Mouse (Mus musculus) MEL (cell line): ENCODE results near the gene Prkch. TPM values are rescaled to one million over a fixed set of nuclear protein-coding genes. Genes with fewer than 3 reads are reported as not detected.

Experiments used
- DNase-seq: peaks from one replicate; pipeline ENCODE4 v3.0.0; 2011; ENCODE audit warnings: low read depth, low spot score
- H3K27ac ChIP-seq: 2 replicates; pipeline ENCODE4 v1.5.1; 2012; ENCODE audit warnings: low read depth, mild to moderate bottlenecking, control low read depth, low read length, moderate library complexity; ENCODE audit not compliant: control insufficient read depth
- H3K27me3 ChIP-seq, 2 experiments: fragments of 150-350 bp in 1 of 2; sonication (generic) in 1 of 2; 2 replicates each; pipeline ENCODE4 v1.6.1; 2012; ENCODE audit warnings: low read length in 2 of 2, mild to moderate bottlenecking in 2 of 2, improper control_type of control experiment in 1 of 2, moderate library complexity in 1 of 2; ENCODE audit not compliant: insufficient read depth in 2 of 2, control insufficient read depth in 1 of 2
- H3K36me3 ChIP-seq, 2 experiments: 2 replicates each; pipeline ENCODE4 v1.6.1; 2012 to 2014; ENCODE audit warnings: low read length in 2 of 2, improper control_type of control experiment in 1 of 2, inconsistent platforms in 1 of 2, mild to moderate bottlenecking in 1 of 2; ENCODE audit not compliant: insufficient read depth in 2 of 2, control insufficient read depth in 1 of 2
- H3K4me1 ChIP-seq, 2 experiments: fragments of 150-350 bp in 1 of 2; sonication (generic) in 1 of 2; 2 replicates each; pipeline ENCODE4 v1.6.1; 2012; ENCODE audit warnings: low read length in 2 of 2, improper control_type of control experiment in 1 of 2, mild to moderate bottlenecking in 1 of 2; ENCODE audit not compliant: insufficient read depth in 2 of 2, control insufficient read depth in 1 of 2
- H3K4me3 ChIP-seq, 2 experiments: fragments of 150-350 bp in 1 of 2; sonication (generic) in 1 of 2; 2 replicates each; pipeline ENCODE4 v1.5.1; 2012; ENCODE audit warnings: low read depth in 2 of 2, low read length in 2 of 2, mild to moderate bottlenecking in 2 of 2, moderate library complexity in 2 of 2, control low read depth in 1 of 2, improper control_type of control experiment in 1 of 2; ENCODE audit not compliant: control insufficient read depth in 1 of 2, insufficient read depth in 1 of 2
- H3K79me2 ChIP-seq: 2 replicates; pipeline ENCODE4 v1.6.1; 2012; ENCODE audit warnings: mild to moderate bottlenecking, low read length, moderate library complexity; ENCODE audit not compliant: control insufficient read depth, poor library complexity, insufficient read depth
- H3K9ac ChIP-seq: 2 replicates; pipeline ENCODE4 v1.6.1; 2012; ENCODE audit warnings: low read depth, mild to moderate bottlenecking, control low read depth, low read length, moderate library complexity; ENCODE audit not compliant: control insufficient read depth, poor library complexity, severe bottlenecking
- H3K9me3 ChIP-seq: fragments of 150-350 bp; sonication (generic); replicated peaks from 2 replicates; pipeline ENCODE4 v1.6.1; 2012; ENCODE audit warnings: mild to moderate bottlenecking, low read length, improper control_type of control experiment, moderate library complexity; ENCODE audit not compliant: insufficient read depth
- BHLHE40 ChIP-seq: IDR thresholded peaks from 2 replicates; pipeline ENCODE4 v1.6.1; 2012; ENCODE audit warnings: low read depth, mild to moderate bottlenecking, inconsistent platforms, low read length, improper control_type of control experiment, borderline replicate concordance
- CHD1 ChIP-seq: IDR thresholded peaks from 2 replicates; pipeline ENCODE4 v1.6.1; 2012; ENCODE audit warnings: low read depth, mild to moderate bottlenecking, inconsistent platforms, low read length, improper control_type of control experiment
- CTCF ChIP-seq, 3 experiments: IDR thresholded peaks in 2 of 3; conservative IDR thresholded peaks in 1 of 3; 2 replicates each; pipeline ENCODE4 v1.5.1; 2011 to 2012; ENCODE audit warnings: low read length in 3 of 3, low read depth in 2 of 3, mild to moderate bottlenecking in 2 of 3, improper control_type of control experiment in 1 of 3, inconsistent platforms in 1 of 3, mixed read lengths in 1 of 3, moderate library complexity in 1 of 3; ENCODE audit not compliant: control insufficient read depth in 1 of 3, insufficient read depth in 1 of 3, poor library complexity in 1 of 3, severe bottlenecking in 1 of 3
- E2F4 ChIP-seq: IDR thresholded peaks from 2 replicates; pipeline ENCODE4 v1.6.1; 2011; ENCODE audit warnings: low read depth, low read length, improper control_type of control experiment, borderline replicate concordance
- ELF1 ChIP-seq: IDR thresholded peaks from 2 replicates; pipeline ENCODE4 v1.6.1; 2014; ENCODE audit warnings: low read depth, mild to moderate bottlenecking, inconsistent platforms, low read length, improper control_type of control experiment, moderate library complexity
- EP300 ChIP-seq, 2 experiments: IDR thresholded peaks; 2 replicates each; pipeline ENCODE4 v1.6.1; 2011; ENCODE audit warnings: improper control_type of control experiment in 2 of 2, low read length in 2 of 2, low read depth in 1 of 2, mild to moderate bottlenecking in 1 of 2
- ETS1 ChIP-seq: IDR thresholded peaks from 2 replicates; pipeline ENCODE4 v1.6.1; 2012; ENCODE audit warnings: low read depth, mild to moderate bottlenecking, inconsistent platforms, low read length, improper control_type of control experiment, moderate library complexity
- GABPA ChIP-seq: IDR thresholded peaks from 2 replicates; pipeline ENCODE4 v1.6.1; 2012; ENCODE audit warnings: low read depth, mild to moderate bottlenecking, inconsistent platforms, low read length, improper control_type of control experiment, moderate library complexity
- KAT2A ChIP-seq: conservative IDR thresholded peaks from 2 replicates; pipeline ENCODE4 v1.6.1; 2012; ENCODE audit warnings: low read depth, low read length, improper control_type of control experiment, inconsistent platforms
- MAX ChIP-seq: IDR thresholded peaks from 2 replicates; pipeline ENCODE4 v1.6.1; 2011; ENCODE audit warnings: low read length, improper control_type of control experiment
- MAZ ChIP-seq: IDR thresholded peaks from 2 replicates; pipeline ENCODE4 v1.6.1; 2012; ENCODE audit warnings: low read depth, mild to moderate bottlenecking, inconsistent platforms, low read length, improper control_type of control experiment
- MEF2A ChIP-seq: IDR thresholded peaks from 2 replicates; pipeline ENCODE4 v1.6.1; 2014; ENCODE audit warnings: low read depth, mild to moderate bottlenecking, inconsistent platforms, low read length, improper control_type of control experiment; ENCODE audit not compliant: poor library complexity, insufficient replicate concordance, severe bottlenecking; ENCODE audit errors: extremely low read depth
- MYC ChIP-seq: IDR thresholded peaks from 2 replicates; pipeline ENCODE4 v1.6.1; 2011; ENCODE audit warnings: low read depth, mild to moderate bottlenecking, low read length, improper control_type of control experiment, moderate library complexity
- NRF1 ChIP-seq: IDR thresholded peaks from 2 replicates; pipeline ENCODE4 v1.6.1; 2014; ENCODE audit warnings: low read depth, mild to moderate bottlenecking, inconsistent platforms, low read length, improper control_type of control experiment, moderate library complexity; ENCODE audit not compliant: poor library complexity, insufficient read depth, severe bottlenecking
- POLR2A ChIP-seq, 2 experiments: IDR thresholded peaks; 2 replicates each; pipeline ENCODE4 v1.6.1; 2011 to 2012; ENCODE audit warnings: low read length in 2 of 2, mild to moderate bottlenecking in 2 of 2, control low read depth in 1 of 2, improper control_type of control experiment in 1 of 2, low read depth in 1 of 2, moderate library complexity in 1 of 2; ENCODE audit not compliant: control insufficient read depth in 1 of 2, insufficient read depth in 1 of 2, poor library complexity in 1 of 2
- POLR2AphosphoS2 ChIP-seq: IDR thresholded peaks from 2 replicates; pipeline ENCODE4 v1.6.1; 2011; ENCODE audit warnings: low read length, improper control_type of control experiment
- POLR2AphosphoS5 ChIP-seq: IDR thresholded peaks from 2 replicates; pipeline ENCODE4 v1.6.1; 2012; ENCODE audit warnings: low read depth, borderline replicate concordance, mild to moderate bottlenecking, inconsistent platforms, low read length, moderate library complexity, mixed read lengths
- RCOR1 ChIP-seq: IDR thresholded peaks from 2 replicates; pipeline ENCODE4 v1.6.1; 2012; ENCODE audit warnings: low read depth, mild to moderate bottlenecking, inconsistent platforms, low read length, improper control_type of control experiment
- SIN3A ChIP-seq: IDR thresholded peaks from 2 replicates; pipeline ENCODE4 v1.6.1; 2012; ENCODE audit warnings: low read length, improper control_type of control experiment, inconsistent platforms
- SMC3 ChIP-seq: IDR thresholded peaks from 2 replicates; pipeline ENCODE4 v1.6.1; 2011; ENCODE audit warnings: low read depth, low read length, improper control_type of control experiment
- UBTF ChIP-seq: IDR thresholded peaks from 2 replicates; pipeline ENCODE4 v1.6.1; 2012; ENCODE audit warnings: low read depth, mild to moderate bottlenecking, inconsistent platforms, low read length, improper control_type of control experiment, moderate library complexity, borderline replicate concordance; ENCODE audit not compliant: insufficient read depth
- USF1 ChIP-seq: IDR thresholded peaks from 2 replicates; pipeline ENCODE4 v1.6.1; 2014; ENCODE audit warnings: low read depth, mild to moderate bottlenecking, inconsistent platforms, low read length, improper control_type of control experiment, moderate library complexity
- USF2 ChIP-seq, 2 experiments: IDR thresholded peaks; 2 replicates each; pipeline ENCODE4 v1.6.1; 2011 to 2012; ENCODE audit warnings: improper control_type of control experiment in 2 of 2, low read length in 2 of 2, borderline replicate concordance in 1 of 2, inconsistent platforms in 1 of 2, low read depth in 1 of 2, mild to moderate bottlenecking in 1 of 2; ENCODE audit not compliant: insufficient read depth in 1 of 2
- ZKSCAN1 ChIP-seq: IDR thresholded peaks from 2 replicates; pipeline ENCODE4 v1.6.1; 2012; ENCODE audit warnings: low read depth, mild to moderate bottlenecking, inconsistent platforms, low read length, improper control_type of control experiment, moderate library complexity
- ZMIZ1 ChIP-seq: IDR thresholded peaks from 2 replicates; pipeline ENCODE4 v1.6.1; 2012; ENCODE audit warnings: low read depth, mild to moderate bottlenecking, inconsistent platforms, low read length, improper control_type of control experiment, moderate library complexity
- polyA plus RNA-seq, 2 experiments: library from polyadenylated mRNA; stranded (reverse) in 1 of 2; unstranded in 1 of 2; fragments of >175 nt in 1 of 2; fragments of >200 nt in 1 of 2; gene quantifications; 2 replicates each; pipeline versions ENCODE4 v1.2.1 to v1.2.4; 2012; ENCODE audit warnings: low replicate concordance in 2 of 2, low read depth in 1 of 2; ENCODE audit not compliant: insufficient read length in 2 of 2, insufficient read depth in 1 of 2, missing spikeins in 1 of 2
- total RNA-seq: library from RNA; depleted of rRNA; stranded (reverse); fragments of 300-350 nt; gene quantifications from 2 replicates; pipeline ENCODE4 v1.2.3, GENCODE M21; 2012

The Prkch gene
- total and polyA plus RNA-seq, 3 experiments, result not detected

DNA sequence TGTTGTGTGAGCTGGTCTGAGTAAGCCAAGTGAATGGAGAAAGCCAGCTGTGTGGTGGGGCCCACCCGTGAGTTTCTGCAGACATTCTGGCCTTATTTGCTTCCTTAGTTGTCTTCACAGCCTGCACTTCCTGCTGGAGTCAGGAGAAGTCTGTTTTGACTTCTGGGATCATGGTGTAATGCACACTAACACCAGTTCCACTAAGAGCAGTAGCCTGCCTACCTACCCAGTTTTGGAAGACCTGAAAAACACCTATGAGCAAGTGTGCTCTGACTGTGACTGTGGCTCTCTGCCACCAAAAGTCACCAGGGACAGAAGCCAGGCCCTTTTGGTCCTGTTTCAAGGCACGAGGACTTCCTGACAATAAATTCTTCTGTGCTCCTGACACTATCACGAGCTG lies 216.3 kb downstream of the Prkch start:
- Histone ChIP-seq H3K9me3 (no peaks in the 10 kb centered on the region), H3K9ac (no peak overlapping the region), H3K4me1 (no peaks in the 10 kb centered on the region), H3K4me3 (no peak overlapping the region), H3K27ac (no peak overlapping the region), H3K79me2 (no peaks in the 10 kb centered on the region), H3K27me3 (peaks cover under 1 to 6% of the 10 kb centered on the region in 2 experiments), H3K36me3 (no peaks in the 10 kb centered on the region)
- DNase-seq, result no peak
- no peak for TF ChIP-seq USF1
- no peak for TF ChIP-seq USF2 (IDR thresholded peaks at IDR 0.05; ENCODE audit: borderline replicate concordance in 1 of 2, insufficient read depth in 1 of 2, low read depth in 1 of 2, low read length in 2 of 2)
- no peak for TF ChIP-seq ZMIZ1
- no peak for TF ChIP-seq ELF1
- no peak for TF ChIP-seq EP300 (IDR thresholded peaks at IDR 0.05; ENCODE audit: low read depth in 1 of 2, low read length in 2 of 2)
- no peak for TF ChIP-seq BHLHE40
- no peak for TF ChIP-seq UBTF
- TF ChIP-seq SMC3, result no peak
- no peak for TF ChIP-seq POLR2AphosphoS2
- TF ChIP-seq MEF2A, result no peak
- no peak for TF ChIP-seq ZKSCAN1
- no peak for TF ChIP-seq MAZ
- TF ChIP-seq CHD1, result no peak
- no peak for TF ChIP-seq MAX
- TF ChIP-seq NRF1, result no peak
- TF ChIP-seq GABPA, result no peak
- TF ChIP-seq RCOR1, result no peak
- TF ChIP-seq SIN3A, result no peak
- no peak for TF ChIP-seq E2F4
- TF ChIP-seq POLR2AphosphoS5, result no peak

DNA sequence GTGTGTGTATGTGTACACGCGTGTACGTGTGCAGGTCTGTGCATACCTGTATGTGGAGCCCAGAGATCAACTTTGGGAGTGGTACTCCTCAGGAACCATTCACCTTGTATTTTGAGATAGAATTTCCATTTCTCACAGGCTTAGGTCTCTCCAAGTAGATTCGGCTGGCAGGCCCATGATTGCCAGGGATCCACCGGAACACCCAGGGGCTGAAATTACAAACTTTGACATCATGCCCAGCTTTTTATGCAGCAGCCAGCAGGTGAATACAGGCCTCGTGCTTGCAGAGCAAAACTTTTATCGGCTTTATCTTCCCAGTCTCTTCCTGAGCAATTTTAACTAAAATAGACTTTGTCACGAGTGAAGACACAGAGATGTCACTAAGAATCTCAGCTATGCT lies 217.2 kb downstream of the Prkch start:
- Histone ChIP-seq H3K36me3 (no peaks in the 10 kb centered on the region), H3K4me3 (no peak overlapping the region), H3K4me1 (no peaks in the 10 kb centered on the region), H3K9me3 (no peaks in the 10 kb centered on the region), H3K27ac (no peak overlapping the region), H3K79me2 (no peaks in the 10 kb centered on the region), H3K27me3 (no peaks in the 10 kb centered on the region; a peak in 2 of 4 replicates), H3K9ac (no peak overlapping the region)
- TF ChIP-seq ETS1 (no peak), KAT2A (no peak), POLR2A (IDR thresholded peaks at IDR 0.05; ENCODE audit: control insufficient read depth in 1 of 2, insufficient read depth in 1 of 2, low read depth in 1 of 2, low read length in 2 of 2, poor library complexity in 1 of 2) (no peak), SIN3A (no peak), EP300 (IDR thresholded peaks at IDR 0.05; ENCODE audit: low read depth in 1 of 2, low read length in 2 of 2) (no peak), SMC3 (no peak), BHLHE40 (no peak), UBTF (no peak), USF2 (IDR thresholded peaks at IDR 0.05; ENCODE audit: borderline replicate concordance in 1 of 2, insufficient read depth in 1 of 2, low read depth in 1 of 2, low read length in 2 of 2) (no peak), NRF1 (no peak), MYC (no peak), CHD1 (no peak), CTCF (IDR thresholded peaks at IDR 0.05 in 2 of 3, conservative IDR thresholded peaks at IDR 0.05 in 1 of 3; ENCODE audit: control insufficient read depth in 1 of 3, insufficient read depth in 1 of 3, low read depth in 2 of 3, low read length in 3 of 3, poor library complexity in 1 of 3, severe bottlenecking in 1 of 3) (no peak), MEF2A (no peak), ZKSCAN1 (no peak)
- no peak for DNase-seq
